Mouse (Mus musculus) heart, embryonic 14.5 days (tissue): Measurements from ENCODE around the gene Mpl. TPM values are rescaled to one million over a fixed set of nuclear protein-coding genes. Genes with fewer than 3 reads are reported as not detected.

Source experiments
- ATAC-seq: fragments of 200-750 bp; cut with Nextera tagmentation; 2 replicates; pipeline ENCODE4 v1.8.0; 2017; ENCODE audit warnings: low read depth, moderate TSS enrichment; ENCODE audit not compliant: insufficient number of reproducible peaks, insufficient read depth, low FRiP score
- H3K27ac ChIP-seq, 2 experiments: fragments of 200-500 bp in 1 of 2; fragments of 300-500 bp in 1 of 2; sonication (generic) in 1 of 2; replicated peaks in 1 of 2; 2 replicates each; pipeline ENCODE4 v1.5.1; 2012 to 2014; ENCODE audit warnings: low read depth in 2 of 2, low read length in 2 of 2, control low read depth in 1 of 2, mild to moderate bottlenecking in 1 of 2, mixed read lengths in 1 of 2; ENCODE audit not compliant: control insufficient read depth in 1 of 2, insufficient read depth in 1 of 2
- H3K27me3 ChIP-seq: fragments of 300-500 bp; sonication (generic); 2 replicates; pipeline ENCODE4 v1.6.1; 2014; ENCODE audit warnings: mild to moderate bottlenecking, low read length, control low read depth; ENCODE audit not compliant: control insufficient read depth, insufficient read depth
- H3K36me3 ChIP-seq: fragments of 300-500 bp; sonication (generic); 2 replicates; pipeline ENCODE4 v1.6.1; 2014; ENCODE audit warnings: mild to moderate bottlenecking, control low read depth, low read length, mixed read lengths; ENCODE audit not compliant: control insufficient read depth, insufficient read depth
- H3K4me1 ChIP-seq, 2 experiments: fragments of 200-500 bp in 1 of 2; fragments of 300-500 bp in 1 of 2; sonication (generic) in 1 of 2; 2 replicates each; pipeline ENCODE4 v1.6.1; 2012 to 2014; ENCODE audit warnings: low read length in 2 of 2, control low read depth in 1 of 2, mixed read lengths in 1 of 2; ENCODE audit not compliant: control insufficient read depth in 2 of 2, insufficient read depth in 2 of 2
- H3K4me2 ChIP-seq: fragments of 300-500 bp; sonication (generic); 2 replicates; pipeline ENCODE4 v1.6.1; 2014; ENCODE audit warnings: mild to moderate bottlenecking, low read length
- H3K4me3 ChIP-seq, 2 experiments: fragments of 200-500 bp in 1 of 2; fragments of 300-500 bp in 1 of 2; sonication (generic) in 1 of 2; 2 replicates each; pipeline ENCODE4 v1.5.1; 2012 to 2014; ENCODE audit warnings: low read length in 2 of 2, mild to moderate bottlenecking in 2 of 2, control low read depth in 1 of 2, low read depth in 1 of 2, moderate library complexity in 1 of 2; ENCODE audit not compliant: control insufficient read depth in 1 of 2, insufficient read depth in 1 of 2
- H3K9ac ChIP-seq: fragments of 300-500 bp; sonication (generic); 2 replicates; pipeline ENCODE4 v1.6.1; 2014; ENCODE audit warnings: mild to moderate bottlenecking, low read length
- H3K9me3 ChIP-seq: fragments of 300-500 bp; sonication (generic); 2 replicates; pipeline ENCODE4 v1.6.1; 2016; ENCODE audit warnings: low read length, control low read depth; ENCODE audit not compliant: control insufficient read depth
- WGBS: fragments of 180-500 bp; shearing (Covaris S2); extraction: QIAGEN DNeasy Blood & Tissue Kit; methylation state at CpG from one replicate; pipeline ENCODE4 v1.1.7; 2014; 5-methylcytosine and 5-hydroxymethylcytosine counted together
- polyA plus RNA-seq: library from polyadenylated mRNA; unstranded; fragments of >200 nt; fragmentation: Nextera tagmentation; extraction: Ambion mirVana; gene quantifications from 2 replicates; pipeline ENCODE4 v1.2.1, GENCODE M21; 2014

The Mpl gene
- polyA plus RNA-seq, 1 experiment from 2014 or later = 1.0 TPM

DNA sequence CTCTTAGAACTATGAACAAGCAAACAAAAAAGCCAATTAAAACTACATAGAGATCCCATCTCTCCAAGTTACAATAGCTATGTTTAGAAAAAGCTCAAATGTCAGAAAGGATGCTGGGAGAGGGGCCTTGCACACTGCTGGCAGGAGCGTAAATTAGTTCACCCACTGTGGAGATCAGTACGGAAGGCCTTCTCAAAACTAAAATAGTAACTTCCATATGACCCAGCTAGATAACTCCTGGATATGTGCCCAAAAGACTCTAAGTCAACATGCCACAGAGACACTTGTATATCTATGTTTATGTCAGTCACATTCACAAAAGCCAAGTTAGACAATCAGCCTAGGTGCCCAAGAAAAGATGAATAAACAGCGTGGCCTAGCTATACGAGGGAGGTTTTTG, 62.0 kb downstream of the Mpl start:
- 0 out of 2 replicates have a peak, but pooled peaks have one; percentile 23 for ATAC-seq
- no peak overlapping the region for H3K4me2 ChIP-seq
- H3K36me3 ChIP-seq = peaks cover 88% of the 10 kb centered on the region
- H3K9me3 ChIP-seq = no peaks in the 10 kb centered on the region
- no peak overlapping the region for H3K4me3 ChIP-seq
- H3K4me1 ChIP-seq = peaks cover 15 to 21% of the 10 kb centered on the region in 2 experiments
- no peaks in the 10 kb centered on the region for H3K27me3 ChIP-seq
- peak overlapping the region; percentile 83 for H3K27ac ChIP-seq
- 21% methylated on average over 4 of the region's 4 CpGs for WGBS
- no peak overlapping the region for H3K9ac ChIP-seq

DNA sequence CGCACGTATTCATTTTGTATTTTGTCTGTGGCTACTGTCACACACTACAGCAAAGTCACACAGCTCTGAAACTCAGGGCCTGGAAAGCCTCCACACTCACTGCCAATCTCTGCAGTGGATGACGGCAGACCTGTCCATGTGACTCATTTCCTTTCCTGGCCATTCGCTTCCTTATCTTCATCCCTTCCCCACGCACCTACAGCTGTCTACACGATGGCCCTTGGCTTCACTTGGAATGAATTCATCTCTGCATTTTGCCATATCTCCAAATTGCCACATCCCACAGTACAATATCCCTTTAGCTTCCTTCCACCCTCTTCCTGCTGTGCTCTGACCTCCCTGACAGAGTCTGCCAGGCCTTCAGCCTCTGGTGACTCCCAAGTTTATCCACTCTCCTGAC, 62.8 kb downstream of the Mpl start:
- H3K4me1 ChIP-seq = peaks cover 15 to 21% of the 10 kb centered on the region in 2 experiments
- peak; percentile 72 for ATAC-seq
- peak overlapping the region; percentile 83 for H3K27ac ChIP-seq
- peaks cover 88% of the 10 kb centered on the region for H3K36me3 ChIP-seq
- WGBS = 22% methylated on average over 6 of the region's 6 CpGs
- H3K4me3 ChIP-seq = no peak overlapping the region
- no peak overlapping the region; the same call in 1 of the 2 replicates for H3K4me2 ChIP-seq
- H3K9ac ChIP-seq = peak overlapping the region; percentile 52
- no peaks in the 10 kb centered on the region for H3K9me3 ChIP-seq
- no peaks in the 10 kb centered on the region for H3K27me3 ChIP-seq

Other genes starting within 250 kb of the Mpl start
- 19.6 and 19.7 TPM in 2 replicates for gene Ptprf, start 166.1 kb downstream of the Mpl start, polyA plus RNA-seq
- 7.1 and 7.6 TPM in 2 replicates for gene Szt2, start 48.2 kb downstream of the Mpl start, polyA plus RNA-seq
- 63.6 and 69.4 TPM in 2 replicates for gene Med8, start 48.2 kb downstream of the Mpl start, polyA plus RNA-seq
- gene Elovl1, start 29.4 kb downstream of the Mpl start, polyA plus RNA-seq = 60.2 and 60.3 TPM in 2 replicates
- gene Cdc20, start 20.2 kb downstream of the Mpl start, polyA plus RNA-seq = 150 and 165 TPM in 2 replicates
- 38.1 and 48.7 TPM in 2 replicates for gene Tie1, start 32.5 kb upstream of the Mpl start, polyA plus RNA-seq
- gene 2610528J11Rik, start 69.5 kb upstream of the Mpl start, polyA plus RNA-seq = not detected in 2 replicates
- gene Tmem125, start 86.5 kb upstream of the Mpl start, polyA plus RNA-seq = 0.24 and 0.43 TPM in 2 replicates
- 0.16 and 0.22 TPM in 2 replicates for gene Cfap57, start 163.3 kb upstream of the Mpl start, polyA plus RNA-seq
- gene Ebna1bp2, start 163.3 kb upstream of the Mpl start, polyA plus RNA-seq = 80.5 and 86.0 TPM in 2 replicates
- not detected in 2 replicates for gene Olfr62, start 201.4 kb upstream of the Mpl start, polyA plus RNA-seq
- not detected in 2 replicates for gene Olfr1342, start 235.2 kb upstream of the Mpl start, polyA plus RNA-seq
- gene Olfr1341, start 246.0 kb upstream of the Mpl start, polyA plus RNA-seq = not detected in 2 replicates